Mouse (Mus musculus): ENCODE measurements around the gene Myh2. TPM values are rescaled to one million over a fixed set of nuclear protein-coding genes. Genes with fewer than 3 reads are reported as not detected.
A peak's percentile ranks its signal among the peaks of the same experiment; 100 is the strongest.

Myh2 gene
- polyA plus RNA-seq, 2 experiments: 0.16 to 0.30 TPM

DNA sequence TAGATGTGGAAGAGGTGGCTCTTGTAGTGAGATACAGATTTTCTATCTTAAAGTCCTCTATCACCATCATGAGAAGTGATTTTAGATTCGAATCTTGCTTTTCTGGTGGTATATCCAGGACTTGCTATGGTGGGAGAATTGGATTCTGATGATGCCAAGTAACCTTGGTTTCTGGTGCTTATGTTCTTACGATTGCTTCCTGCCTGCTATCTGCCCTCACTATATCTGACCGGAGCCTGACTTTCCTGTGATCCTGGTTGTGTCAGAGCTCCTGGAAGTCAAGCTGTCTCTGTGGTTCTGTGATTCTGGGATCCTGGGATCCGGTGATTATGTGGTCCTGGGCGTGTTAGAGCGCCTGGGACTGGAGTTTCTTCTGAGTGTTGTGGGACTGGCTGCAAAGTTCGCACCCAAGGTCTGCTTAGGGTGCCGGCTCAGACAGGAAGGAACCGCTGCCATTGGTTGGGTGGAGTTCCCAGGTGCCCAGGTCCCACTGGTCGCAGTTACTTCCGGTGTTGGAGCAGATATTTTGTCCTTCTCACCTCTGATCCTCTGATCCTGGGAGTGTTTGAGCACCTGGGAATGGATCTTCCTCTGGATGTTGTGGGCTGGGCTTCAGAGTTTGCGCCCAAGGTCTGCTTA is 23.4 kb upstream of the Myh2 start:
- no peak overlapping the region for H3K4me3 ChIP-seq (replicated peaks; ENCODE audit: low read length)
- H3K4me1 ChIP-seq (ENCODE audit: control insufficient read depth, insufficient read depth, low read length): no peaks in the 10 kb centered on the region
- H3K4me2 ChIP-seq (replicated peaks; ENCODE audit: low read depth, low read length, severe bottlenecking): no peak overlapping the region
- H3K27me3 ChIP-seq (ENCODE audit: control insufficient read depth, insufficient read depth, low read length): no peaks in the 10 kb centered on the region
- DNase-seq (ENCODE audit: low spot score) (no peak), ATAC-seq (ENCODE audit: low FRiP score, low read depth) (no peak)
- 94% methylated on average over 12 of the region's 12 CpGs for WGBS
- no peak for TF ChIP-seq POLR2A (IDR thresholded peaks at IDR 0.05; ENCODE audit: borderline replicate concordance, extremely low read depth, insufficient read depth, insufficient read length)
- H3K27ac ChIP-seq (replicated peaks; ENCODE audit: low read depth, low read length): no peak overlapping the region
- no peak overlapping the region for H3K9ac ChIP-seq (ENCODE audit: low read depth, low read length, severe bottlenecking)
- H3K36me3 ChIP-seq (ENCODE audit: control insufficient read depth, insufficient read depth, low read length): no peaks in the 10 kb centered on the region
- H3K9me3 ChIP-seq (ENCODE audit: control insufficient read depth, low read length): no peaks in the 10 kb centered on the region

GRCm38 (mm10) chr11:67148286-67149012 is 22.4 kb upstream of the Myh2 start:
- Histone ChIP-seq H3K4me1 (ENCODE audit: control insufficient read depth, insufficient read depth, low read length) (peaks cover 3% of the 10 kb centered on the region; the same call in 1 of the 2 replicates), H3K4me2 (replicated peaks; ENCODE audit: low read depth, low read length, severe bottlenecking) (no peak overlapping the region), H3K9ac (ENCODE audit: low read depth, low read length, severe bottlenecking) (no peak overlapping the region), H3K36me3 (ENCODE audit: control insufficient read depth, insufficient read depth, low read length) (no peaks in the 10 kb centered on the region), H3K9me3 (ENCODE audit: control insufficient read depth, low read length) (no peaks in the 10 kb centered on the region), H3K27ac (replicated peaks; ENCODE audit: low read depth, low read length) (no peak overlapping the region), H3K4me3 (replicated peaks; ENCODE audit: low read length) (no peak overlapping the region), H3K27me3 (ENCODE audit: control insufficient read depth, insufficient read depth, low read length) (no peaks in the 10 kb centered on the region)
- 93% methylated on average over 4 of the region's 4 CpGs for WGBS
- no peak for DNase-seq (ENCODE audit: low spot score)
- TF ChIP-seq POLR2A (IDR thresholded peaks at IDR 0.05; ENCODE audit: borderline replicate concordance, extremely low read depth, insufficient read depth, insufficient read length): no peak
- no peak for ATAC-seq (ENCODE audit: low FRiP score, low read depth)

DNA sequence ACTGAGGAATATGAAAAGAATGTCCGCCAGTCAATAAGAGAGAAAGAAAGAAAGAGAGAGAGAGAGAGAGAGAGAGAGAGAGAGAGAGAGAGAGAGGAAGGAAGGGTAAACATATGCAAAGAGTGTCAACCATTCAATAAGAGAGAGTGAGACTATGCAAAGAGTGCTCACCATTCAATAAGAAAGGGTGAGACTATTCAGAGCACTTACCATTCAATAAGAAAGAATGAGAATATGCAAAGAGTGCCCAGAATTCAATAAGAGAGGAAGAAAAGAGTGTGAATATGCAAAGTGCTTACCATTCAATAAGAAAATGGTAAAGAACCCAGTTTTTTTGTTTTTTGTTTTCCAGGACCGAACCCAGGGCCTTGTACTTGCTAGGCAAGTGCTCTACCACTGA is 20.6 kb upstream of the Myh2 start:
- Histone ChIP-seq H3K27me3 (ENCODE audit: control insufficient read depth, insufficient read depth, low read length) (no peaks in the 10 kb centered on the region), H3K4me3 (replicated peaks; ENCODE audit: low read length) (no peak overlapping the region), H3K4me2 (replicated peaks; ENCODE audit: low read depth, low read length, severe bottlenecking) (no peak overlapping the region), H3K27ac (replicated peaks; ENCODE audit: low read depth, low read length) (no peak overlapping the region), H3K4me1 (ENCODE audit: control insufficient read depth, insufficient read depth, low read length) (peaks cover 3% of the 10 kb centered on the region; the same call in 1 of the 2 replicates), H3K9ac (ENCODE audit: low read depth, low read length, severe bottlenecking) (no peak overlapping the region), H3K36me3 (ENCODE audit: control insufficient read depth, insufficient read depth, low read length) (no peaks in the 10 kb centered on the region), H3K9me3 (ENCODE audit: control insufficient read depth, low read length) (no peaks in the 10 kb centered on the region)
- no peak for TF ChIP-seq POLR2A (IDR thresholded peaks at IDR 0.05; ENCODE audit: borderline replicate concordance, extremely low read depth, insufficient read depth, insufficient read length)
- ATAC-seq (ENCODE audit: low FRiP score, low read depth) (no peak), DNase-seq (ENCODE audit: low spot score) (no peak)
- WGBS: 99% methylated on average over 2 of the region's 2 CpGs

DNA sequence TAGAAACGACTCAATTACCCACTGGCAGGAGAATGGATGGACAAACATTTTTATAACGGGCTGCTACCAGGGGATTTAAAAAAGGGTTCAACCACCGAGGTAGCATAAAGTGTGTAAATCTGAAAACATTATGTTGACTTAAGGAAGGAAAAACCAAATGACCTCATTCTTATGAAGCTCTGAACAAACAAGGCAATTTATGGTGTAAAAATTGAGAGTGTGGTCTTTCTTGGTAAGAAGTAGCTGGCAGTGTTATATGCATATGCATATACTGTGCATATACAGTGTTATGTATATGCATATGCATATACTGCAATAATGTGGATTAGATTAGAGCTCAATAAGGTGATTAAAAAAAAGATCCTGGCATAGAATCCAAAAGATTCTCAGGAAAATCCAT is 19.7 kb upstream of the Myh2 start:
- H3K9ac ChIP-seq (ENCODE audit: low read depth, low read length, severe bottlenecking): no peak overlapping the region
- DNase-seq (ENCODE audit: low spot score) (no peak), ATAC-seq (ENCODE audit: low FRiP score, low read depth) (no peak)
- no peak for TF ChIP-seq POLR2A (IDR thresholded peaks at IDR 0.05; ENCODE audit: borderline replicate concordance, extremely low read depth, insufficient read depth, insufficient read length)
- no peaks in the 10 kb centered on the region for H3K36me3 ChIP-seq (ENCODE audit: control insufficient read depth, insufficient read depth, low read length)
- no peaks in the 10 kb centered on the region for H3K9me3 ChIP-seq (ENCODE audit: control insufficient read depth, low read length)
- H3K4me2 ChIP-seq (replicated peaks; ENCODE audit: low read depth, low read length, severe bottlenecking): no peak overlapping the region
- no peak overlapping the region for H3K27ac ChIP-seq (replicated peaks; ENCODE audit: low read depth, low read length)
- H3K4me3 ChIP-seq (replicated peaks; ENCODE audit: low read length): no peak overlapping the region
- 61% methylated on average over 3 of the region's 3 CpGs for WGBS
- peaks cover 3% of the 10 kb centered on the region; the same call in 1 of the 2 replicates for H3K4me1 ChIP-seq (ENCODE audit: control insufficient read depth, insufficient read depth, low read length)
- no peaks in the 10 kb centered on the region for H3K27me3 ChIP-seq (ENCODE audit: control insufficient read depth, insufficient read depth, low read length)

DNA sequence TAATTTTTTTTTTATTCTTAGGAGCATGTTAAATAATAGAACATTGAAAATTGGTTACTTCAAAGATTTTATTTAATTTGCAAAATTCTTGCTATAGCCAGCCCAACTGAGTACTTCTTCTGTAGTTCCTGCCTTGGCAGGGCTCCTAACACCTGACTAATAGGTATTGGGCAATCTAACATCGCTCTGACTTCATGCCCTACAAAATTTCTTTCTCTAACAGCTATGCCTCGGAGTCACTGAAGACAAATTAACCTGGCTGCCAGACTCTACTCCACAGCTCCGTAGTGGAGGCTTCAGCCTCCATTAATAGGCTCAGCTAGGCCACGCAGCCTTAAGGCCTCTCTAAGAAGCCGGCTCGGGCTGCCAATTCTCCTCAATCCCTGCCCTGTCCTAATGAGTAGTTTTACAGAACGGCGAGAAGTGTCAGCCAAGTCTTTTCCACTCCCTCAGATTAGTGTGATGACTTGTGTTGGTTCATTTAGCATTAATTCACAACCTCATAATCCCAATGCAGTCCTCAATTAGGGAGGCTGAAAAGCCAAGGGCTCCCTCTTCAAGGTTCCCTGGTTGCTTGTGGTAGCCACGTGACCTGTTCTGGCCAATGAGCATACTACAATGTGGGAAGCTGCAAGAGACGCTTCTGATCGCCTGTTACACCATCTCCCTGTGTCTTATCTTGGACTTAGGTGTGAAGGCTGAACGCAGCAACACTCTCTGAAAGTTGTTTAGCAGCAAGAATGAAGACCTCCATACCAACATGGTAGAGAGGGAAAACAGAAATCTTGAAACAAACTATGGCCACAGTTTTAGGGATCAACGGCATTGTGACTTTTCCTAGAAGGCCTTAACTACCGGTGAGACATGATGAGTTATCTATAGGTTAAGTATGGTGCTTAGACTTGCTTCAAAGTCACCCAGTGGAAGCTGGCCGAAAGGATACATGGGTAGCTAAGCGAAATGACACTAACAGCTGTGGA is 18.9 kb upstream of the Myh2 start:
- WGBS: 79% methylated on average over 16 of the region's 16 CpGs
- Histone ChIP-seq H3K4me2 (replicated peaks; ENCODE audit: low read depth, low read length, severe bottlenecking) (no peak overlapping the region), H3K27ac (replicated peaks; ENCODE audit: low read depth, low read length) (no peak overlapping the region), H3K9ac (ENCODE audit: low read depth, low read length, severe bottlenecking) (no peak overlapping the region), H3K36me3 (ENCODE audit: control insufficient read depth, insufficient read depth, low read length) (no peaks in the 10 kb centered on the region), H3K9me3 (ENCODE audit: control insufficient read depth, low read length) (no peaks in the 10 kb centered on the region), H3K4me1 (ENCODE audit: control insufficient read depth, insufficient read depth, low read length) (peaks cover 3% of the 10 kb centered on the region; the same call in 1 of the 2 replicates), H3K27me3 (ENCODE audit: control insufficient read depth, insufficient read depth, low read length) (no peaks in the 10 kb centered on the region), H3K4me3 (replicated peaks; ENCODE audit: low read length) (no peak overlapping the region)
- DNase-seq (ENCODE audit: low spot score) (peak; percentile 46), ATAC-seq (ENCODE audit: low FRiP score, low read depth) (no peak)
- TF ChIP-seq POLR2A (IDR thresholded peaks at IDR 0.05; ENCODE audit: borderline replicate concordance, extremely low read depth, insufficient read depth, insufficient read length): no peak
